In genomic region chr5:31192939-31193630, GRCm38 (mm10) we compare ENCODE assay signal across 8 mouse cellular contexts. TPM values are rescaled to one million over a fixed set of nuclear protein-coding genes. Genes with fewer than 3 reads are reported as not detected.
DNase-seq lines count a peak whose midpoint lies in the region; ATAC-seq and TF ChIP-seq lines count a peak whose summit lies in the region.

Snx17 (plus strand) TSS chr5:31193227.
Eif2b4 (minus strand) TSS chr5:31193430.

- peak within 1 kb of the TSS; percentile 87 for H3K27ac ChIP-seq in embryonic facial prominence, embryonic 14.5 days (replicated peaks; ENCODE audit: low read depth, low read length)
- H3K27ac ChIP-seq in heart, adult 2 months: peak within 1 kb of the TSS; percentile 84
- peak within 1 kb of the TSS; percentile 89 for H3K27ac ChIP-seq in limb, embryonic 13.5 days
- peak within 1 kb of the TSS; percentile 85 for H3K27ac ChIP-seq in midbrain, embryonic 16.5 days (ENCODE audit: low read length)

- H3K4me3 ChIP-seq in embryonic facial prominence, embryonic 14.5 days (ENCODE audit: low read depth, low read length): peak within 1 kb of the TSS; percentile 86
- H3K4me3 ChIP-seq in heart, adult 2 months: peak within 1 kb of the TSS; percentile 92
- H3K4me3 ChIP-seq in limb, embryonic 13.5 days: peak within 1 kb of the TSS; percentile 93
- peak within 1 kb of the TSS; percentile 77 for H3K4me3 ChIP-seq in midbrain, embryonic 16.5 days (ENCODE audit: low read depth, low read length)

- TF ChIP-seq EP300 in heart, adult 2 months (IDR thresholded peaks at IDR 0.05; ENCODE audit: insufficient read depth, low read depth, low read length): 0 out of 2 replicates have a peak, but pooled peaks have one; percentile 83

- H3K36me3 ChIP-seq in embryonic facial prominence, embryonic 14.5 days (ENCODE audit: control insufficient read depth, insufficient read depth, low read length): peaks cover 73% of the 10 kb centered on the region
- H3K36me3 ChIP-seq in heart, adult 2 months (ENCODE audit: control insufficient read depth, insufficient read depth, low read length): peaks cover 6% of the 10 kb centered on the region
- H3K36me3 ChIP-seq in limb, embryonic 13.5 days: peaks cover 69% of the 10 kb centered on the region
- peaks cover 51% of the 10 kb centered on the region for H3K36me3 ChIP-seq in midbrain, embryonic 16.5 days (ENCODE audit: control insufficient read depth, insufficient read depth, low read length)

- H3K9ac ChIP-seq in embryonic facial prominence, embryonic 14.5 days (ENCODE audit: low read depth, low read length): peak within 1 kb of the TSS; percentile 87
- H3K9ac ChIP-seq in heart, adult 2 months (ENCODE audit: low read depth, low read length): peak within 1 kb of the TSS; percentile 78
- H3K9ac ChIP-seq in limb, embryonic 13.5 days: peak within 1 kb of the TSS; percentile 95
- peak within 1 kb of the TSS; percentile 91 for H3K9ac ChIP-seq in midbrain, embryonic 16.5 days (ENCODE audit: low read depth, low read length)

- peak; percentile 75 for TF ChIP-seq CTCF in heart, adult 2 months (IDR thresholded peaks at IDR 0.05)

- H3K27me3 ChIP-seq in embryonic facial prominence, embryonic 14.5 days (replicated peaks; ENCODE audit: control insufficient read depth, insufficient read depth, low read length): no peaks in the 10 kb centered on the region
- no peaks in the 10 kb centered on the region for H3K27me3 ChIP-seq in heart, adult 2 months (ENCODE audit: control insufficient read depth, insufficient read depth, low read length)
- no peaks in the 10 kb centered on the region for H3K27me3 ChIP-seq in limb, embryonic 13.5 days
- H3K27me3 ChIP-seq in midbrain, embryonic 16.5 days (ENCODE audit: control insufficient read depth, insufficient read depth, low read depth, low read length): no peaks in the 10 kb centered on the region

- peaks cover 9% of the 10 kb centered on the region for H3K4me1 ChIP-seq in embryonic facial prominence, embryonic 14.5 days (ENCODE audit: control insufficient read depth, insufficient read depth, low read length)
- H3K4me1 ChIP-seq in heart, adult 2 months (ENCODE audit: control insufficient read depth, insufficient read depth, low read length): peaks cover 2% of the 10 kb centered on the region
- H3K4me1 ChIP-seq in limb, embryonic 13.5 days: peaks cover 23% of the 10 kb centered on the region
- H3K4me1 ChIP-seq in midbrain, embryonic 16.5 days (ENCODE audit: control insufficient read depth, insufficient read depth, low read length): peaks cover 20% of the 10 kb centered on the region

- WGBS in embryonic facial prominence, embryonic 14.5 days: under 1% methylated on average over 32 of the region's 48 CpGs
- under 1% methylated on average over 48 of the region's 48 CpGs for WGBS in heart, adult 2 months
- under 1% methylated on average over 48 of the region's 48 CpGs for WGBS in limb, embryonic 13.5 days
- WGBS in midbrain, embryonic 16.5 days: under 1% methylated on average over 48 of the region's 48 CpGs

- peak; percentile 91 for TF ChIP-seq POLR2A in heart, adult 2 months (IDR thresholded peaks at IDR 0.05; ENCODE audit: insufficient read depth, low read depth, low read length)

- intact Hi-C loops in heart, adult 2 months (cut with DNase I): loop anchor here (1.0 kb wide), 2 partner anchors 13 to 48 kb away; partner anchors contain the start of genes Gm9970 and Gtf3c2

- peak; percentile 96 for DNase-seq in 3T3-L1 (ENCODE audit: low read depth, low spot score)
- peak; percentile 98 to 99 for DNase-seq in adrenal gland, postnatal 4 days (ENCODE audit: low spot score in 2 of 2)
- peak; percentile 99 for DNase-seq in embryonic facial prominence, embryonic 14.5 days (ENCODE audit: low spot score)
- peak; percentile 100 for DNase-seq in heart, adult 2 months
- DNase-seq in kidney, adult 8-10 months: peak; percentile 99 to 100
- DNase-seq in spleen, postnatal 10 days (ENCODE audit: low spot score in 2 of 2): peak; percentile 99

- H3K79me2 ChIP-seq in heart, adult 2 months (replicated peaks; ENCODE audit: control insufficient read depth, insufficient read depth, low read length): no peaks in the 10 kb centered on the region

- ATAC-seq in embryonic facial prominence, embryonic 14.5 days (ENCODE audit: low read depth): peak; percentile 98
- peak; percentile 97 for ATAC-seq in limb, embryonic 13.5 days (ENCODE audit: low FRiP score, low read depth)
- peak; percentile 97 for ATAC-seq in midbrain, embryonic 16.5 days

- H3K4me2 ChIP-seq in embryonic facial prominence, embryonic 14.5 days (ENCODE audit: low read depth, low read length): peak within 1 kb of the TSS; percentile 92
- H3K4me2 ChIP-seq in limb, embryonic 13.5 days (replicated peaks): peak within 1 kb of the TSS; percentile 90
- H3K4me2 ChIP-seq in midbrain, embryonic 16.5 days (ENCODE audit: low read length): peak within 1 kb of the TSS; percentile 96

- no peaks in the 10 kb centered on the region for H3K9me3 ChIP-seq in embryonic facial prominence, embryonic 14.5 days (ENCODE audit: control insufficient read depth, low read length)
- H3K9me3 ChIP-seq in limb, embryonic 13.5 days: no peaks in the 10 kb centered on the region
- H3K9me3 ChIP-seq in midbrain, embryonic 16.5 days (replicated peaks; ENCODE audit: control insufficient read depth, low read length, poor library complexity, severe bottlenecking): no peaks in the 10 kb centered on the region

RNA-seq across cellular contexts. Expression of gene Snx17, which starts in this region (rescaled TPM):
- total RNA-seq in adrenal gland, postnatal 4 days (2021): 100 to 1,000 TPM; 113 TPM
- polyA plus RNA-seq in embryonic facial prominence, embryonic 14.5 days (2014; fragmentation: Nextera tagmentation; extraction: Ambion mirVana): 124 and 141 TPM in 2 replicates
- 10 to 100 TPM; 58.1 to 63.2 TPM for total RNA-seq in heart, adult 2 months (2021)
- polyA plus RNA-seq in heart, adult 2 months (2012; rRNA removed): 66.8 and 85.1 TPM in 2 replicates
- 161 and 165 TPM in 2 replicates for polyA plus RNA-seq in limb, embryonic 13.5 days (2015; fragmentation: Nextera tagmentation; extraction: Ambion mirVana)
- 117 and 125 TPM in 2 replicates for polyA plus RNA-seq in midbrain, embryonic 16.5 days (2015; fragmentation: Nextera tagmentation; extraction: Ambion mirVana)

RNA-seq across cellular contexts. Expression of gene Eif2b4, which starts in this region (rescaled TPM):
- total RNA-seq in adrenal gland, postnatal 4 days (2021): 10 to 100 TPM; 36.8 to 41.9 TPM
- polyA plus RNA-seq in embryonic facial prominence, embryonic 14.5 days (2014; fragmentation: Nextera tagmentation; extraction: Ambion mirVana): 55.5 and 58.0 TPM in 2 replicates
- total RNA-seq in heart, adult 2 months (2021): 10 to 100 TPM; 48.0 to 50.8 TPM
- 61.3 and 88.9 TPM in 2 replicates for polyA plus RNA-seq in heart, adult 2 months (2012; rRNA removed)
- 72.6 and 76.3 TPM in 2 replicates for polyA plus RNA-seq in limb, embryonic 13.5 days (2015; fragmentation: Nextera tagmentation; extraction: Ambion mirVana)
- polyA plus RNA-seq in midbrain, embryonic 16.5 days (2015; fragmentation: Nextera tagmentation; extraction: Ambion mirVana): 81.5 and 93.8 TPM in 2 replicates

Comparison
In these comparisons a context has a peak if more than half of its experiments do, and no peak if none do; other contexts are left out.
1. Peak in every context shown above with its lines: DNase-seq, ATAC-seq, H3K4me3 ChIP-seq and H3K27ac ChIP-seq.